Mouse (Mus musculus) E14TG2a.4 (cell line): ENCODE measurements around the gene Togaram2.

Source experiments
- CTCF ChIP-seq: conservative IDR thresholded peaks from 2 replicates; pipeline ENCODE4 v1.5.1; 2014; ENCODE audit warnings: low read length
- NANOG ChIP-seq: IDR thresholded peaks from 2 replicates; pipeline ENCODE4 v1.6.1; 2014; ENCODE audit warnings: borderline replicate concordance, low read length, mixed read lengths

GRCm38 (mm10) chr17:71662751-71663250 is 10.3 kb upstream of the Togaram2 start:
- TF ChIP-seq CTCF (peak; percentile 28), NANOG (no peak)
